Mouse (Mus musculus): Measurements from ENCODE around the gene Cradd. TPM values are rescaled to one million over a fixed set of nuclear protein-coding genes. Genes with fewer than 3 reads are reported as not detected.

Gene Cradd
- total and polyA plus RNA-seq, 3 experiments: 1.9 to 9.0 TPM; not detected in 1

DNA sequence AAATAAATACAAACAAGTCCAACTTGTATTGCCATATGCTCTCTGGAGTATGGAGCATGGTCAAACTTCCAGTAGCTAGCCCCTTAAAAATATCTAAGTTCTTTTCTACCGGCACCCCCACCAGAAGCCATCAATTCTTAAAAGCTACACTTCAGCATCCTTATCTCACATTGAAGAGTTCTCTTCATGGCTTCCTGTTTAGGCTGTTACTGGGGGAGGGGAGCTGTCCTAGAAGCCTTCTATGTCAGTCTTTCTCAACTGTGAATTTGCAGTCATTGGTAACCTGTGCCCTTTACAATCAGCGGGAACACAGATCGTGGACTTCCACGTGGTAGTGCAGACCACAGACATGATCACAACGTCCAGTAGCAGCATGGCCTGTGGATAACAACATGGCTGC, 31.7 kb downstream of the Cradd start:
- H3K79me2 ChIP-seq (ENCODE audit: control insufficient read depth, insufficient read depth, low read length, poor library complexity): no peaks in the 10 kb centered on the region
- H3K4me1 ChIP-seq (ENCODE audit: control insufficient read depth in 1 of 2, insufficient read depth in 2 of 2, low read length in 2 of 2): peaks cover 35 to 48% of the 10 kb centered on the region in 2 experiments
- H3K9ac ChIP-seq (ENCODE audit: control insufficient read depth, low read depth, low read length, poor library complexity, severe bottlenecking): no peak overlapping the region
- TF ChIP-seq CHD1 (IDR thresholded peaks at IDR 0.05; ENCODE audit: low read depth, low read length) (no peak), ETS1 (IDR thresholded peaks at IDR 0.05; ENCODE audit: low read depth, low read length) (peak; percentile 66), UBTF (IDR thresholded peaks at IDR 0.05; ENCODE audit: borderline replicate concordance, insufficient read depth, low read depth, low read length) (no peak), SMC3 (IDR thresholded peaks at IDR 0.05; ENCODE audit: low read depth, low read length) (no peak), KAT2A (conservative IDR thresholded peaks at IDR 0.05; ENCODE audit: low read depth, low read length) (no peak), GATA1 (IDR thresholded peaks at IDR 0.05; ENCODE audit: low read depth, low read length) (peak; percentile 79), MYB (IDR thresholded peaks at IDR 0.05; ENCODE audit: low read depth, low read length) (no peak; the same call in 1 of the 2 replicates), MAX (IDR thresholded peaks at IDR 0.05; ENCODE audit: low read length) (no peak), TCF12 (IDR thresholded peaks at IDR 0.05; ENCODE audit: low read depth, low read length) (0 out of 2 replicates have a peak, but pooled peaks have one; percentile 30), TAL1 (IDR thresholded peaks at IDR 0.05; ENCODE audit: low read length) (no peak), MEF2A (IDR thresholded peaks at IDR 0.05; ENCODE audit: extremely low read depth, insufficient replicate concordance, low read depth, low read length, poor library complexity, severe bottlenecking) (no peak), E2F4 (IDR thresholded peaks at IDR 0.05; ENCODE audit: borderline replicate concordance, low read depth, low read length) (no peak), BHLHE40 (IDR thresholded peaks at IDR 0.05; ENCODE audit: borderline replicate concordance, low read depth, low read length) (no peak), MAZ (IDR thresholded peaks at IDR 0.05; ENCODE audit: low read depth, low read length) (no peak), POLR2AphosphoS2 (IDR thresholded peaks at IDR 0.05; ENCODE audit: low read length) (no peak), EP300 (IDR thresholded peaks at IDR 0.05; ENCODE audit: low read depth in 1 of 2, low read length in 2 of 2) (peak; percentile 54 to 76), ZC3H11A (IDR thresholded peaks at IDR 0.05; ENCODE audit: low read depth, low read length) (no peak), POLR2AphosphoS5 (IDR thresholded peaks at IDR 0.05; ENCODE audit: borderline replicate concordance, low read depth, low read length) (no peak), POLR2A (IDR thresholded peaks at IDR 0.05; ENCODE audit: control insufficient read depth in 1 of 2, insufficient read depth in 1 of 2, low read depth in 1 of 2, low read length in 2 of 2, poor library complexity in 1 of 2) (no peak), RCOR1 (IDR thresholded peaks at IDR 0.05; ENCODE audit: low read depth, low read length) (no peak), HCFC1 (IDR thresholded peaks at IDR 0.05; ENCODE audit: low read depth, low read length) (no peak), CHD2 (IDR thresholded peaks at IDR 0.05; ENCODE audit: low read length) (peak; percentile 45; the same call in 1 of the 2 replicates), ELF1 (IDR thresholded peaks at IDR 0.05; ENCODE audit: low read depth, low read length) (no peak; the same call in 1 of the 2 replicates), NRF1 (IDR thresholded peaks at IDR 0.05; ENCODE audit: insufficient read depth, low read depth, low read length, poor library complexity, severe bottlenecking) (no peak), MAFK (IDR thresholded peaks at IDR 0.05; ENCODE audit: borderline replicate concordance, low read depth, low read length) (no peak), TBP (IDR thresholded peaks at IDR 0.05; ENCODE audit: low read depth, low read length) (no peak), CTCF (IDR thresholded peaks at IDR 0.05 in 2 of 3, conservative IDR thresholded peaks at IDR 0.05 in 1 of 3; ENCODE audit: control insufficient read depth in 1 of 3, insufficient read depth in 1 of 3, low read depth in 2 of 3, low read length in 3 of 3, poor library complexity in 1 of 3, severe bottlenecking in 1 of 3) (no peak), USF1 (IDR thresholded peaks at IDR 0.05; ENCODE audit: low read depth, low read length) (no peak), ZNF384 (IDR thresholded peaks at IDR 0.05; ENCODE audit: low read depth, low read length) (no peak), MXI1 (IDR thresholded peaks at IDR 0.05; ENCODE audit: low read depth, low read length) (no peak; the same call in 1 of the 2 replicates), SIN3A (IDR thresholded peaks at IDR 0.05; ENCODE audit: low read length) (peak; percentile 54; the same call in 1 of the 2 replicates), GABPA (IDR thresholded peaks at IDR 0.05; ENCODE audit: low read depth, low read length) (no peak), RAD21 (IDR thresholded peaks at IDR 0.05; ENCODE audit: low read depth, low read length) (no peak), JUND (IDR thresholded peaks at IDR 0.05; ENCODE audit: low read depth, low read length) (no peak)
- DNase-seq (ENCODE audit: low read depth, low spot score): peak; percentile 74
- H3K36me3 ChIP-seq (ENCODE audit: control insufficient read depth in 1 of 2, insufficient read depth in 2 of 2, low read length in 2 of 2): peaks cover 0 to 41% of the 10 kb centered on the region in 2 experiments; a peak in 2 of 4 replicates
- peak overlapping the region; percentile 65 for H3K27ac ChIP-seq (ENCODE audit: control insufficient read depth, low read depth, low read length)
- H3K27me3 ChIP-seq (ENCODE audit: control insufficient read depth in 1 of 2, insufficient read depth in 2 of 2, low read length in 2 of 2): no peaks in the 10 kb centered on the region
- H3K4me3 ChIP-seq (ENCODE audit: control insufficient read depth in 1 of 2, insufficient read depth in 1 of 2, low read depth in 2 of 2, low read length in 2 of 2): no peak overlapping the region
- H3K9me3 ChIP-seq (replicated peaks; ENCODE audit: insufficient read depth, low read length): no peaks in the 10 kb centered on the region
